Mouse (Mus musculus) liver, adult 2 months (tissue): ENCODE measurements at regions not wholly inside any gene's neighbourhood (a gene's known extent, or its start where the extent isn't known, plus 50 kb on each side); places are given as distances from the start of the nearest gene placed in this dataset.

ENCODE experiments used
- CTCF ChIP-seq: fragments of 200-500 bp; IDR thresholded peaks from 2 replicates; pipeline ENCODE4 v1.5.1; 2011; ENCODE audit warnings: low read depth, low read length, control low read depth
- POLR2A ChIP-seq: fragments of 200-500 bp; IDR thresholded peaks from 2 replicates; pipeline ENCODE4 v1.6.1; 2011; ENCODE audit warnings: low read length, control low read depth; ENCODE audit not compliant: insufficient read depth; ENCODE audit errors: extremely low read depth

- no peak for TF ChIP-seq CTCF
- TF ChIP-seq POLR2A, result no peak
Measured at GRCm38 (mm10) chr1:56195224-56195623, 442.0 kb downstream of the Hsfy2 start.
